Mouse (Mus musculus): Measurements from ENCODE around the gene Sorbs2. TPM values are rescaled to one million over a fixed set of nuclear protein-coding genes. Genes with fewer than 3 reads are reported as not detected.

Sorbs2 gene
- polyA plus RNA-seq (2014; fragmentation: Nextera tagmentation; extraction: Ambion mirVana), result 54.9 and 66.1 TPM in 2 replicates

DNA sequence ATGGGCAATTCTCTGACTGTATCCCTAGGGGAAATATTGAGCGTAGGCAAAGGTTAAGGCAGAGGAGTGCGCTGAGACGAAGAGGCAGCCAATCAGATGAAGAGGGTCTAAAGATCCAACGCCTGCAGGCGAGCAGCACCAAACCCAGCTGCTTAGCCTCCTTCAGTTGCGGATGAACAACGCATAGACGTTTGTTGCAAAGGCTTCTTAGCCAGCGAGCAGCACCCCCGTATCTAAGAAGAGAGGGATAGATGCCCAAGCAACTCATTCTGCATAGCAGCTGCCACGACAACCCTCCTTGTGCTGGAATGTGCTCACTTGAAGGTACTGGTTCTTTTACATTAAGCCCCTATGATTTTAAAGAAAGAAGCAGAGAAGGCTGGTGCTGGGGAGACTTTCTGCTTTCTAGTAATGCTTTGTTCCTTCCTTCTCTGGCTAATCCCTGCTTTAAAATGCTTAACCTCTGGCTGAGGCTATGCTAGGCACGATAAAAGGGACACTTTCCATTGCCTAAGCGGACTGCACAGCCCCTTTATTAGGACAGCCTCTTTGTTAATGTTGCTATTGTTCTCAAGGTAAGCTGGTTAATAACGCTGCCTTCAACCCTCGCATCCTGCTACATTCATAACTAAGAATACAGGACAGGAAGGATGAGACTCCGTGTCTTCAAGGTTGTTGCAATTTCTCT is at the start of gene Sorbs2:
Gene Sorbs2 (plus strand): TSS at position 155 of the 688 bp plus-strand sequence.
- peak within 1 kb of the TSS; percentile 44 for H3K4me3 ChIP-seq (ENCODE audit: low read depth, low read length)
- H3K27me3 ChIP-seq (ENCODE audit: control insufficient read depth, insufficient read depth, low read length), result no peaks in the 10 kb centered on the region
- 13% methylated on average over 16 of the region's 16 CpGs for WGBS
- H3K4me1 ChIP-seq (replicated peaks; ENCODE audit: control insufficient read depth, insufficient read depth, low read length), result no peaks in the 10 kb centered on the region
- peak within 1 kb of the TSS; percentile 73 for H3K9ac ChIP-seq (ENCODE audit: low read depth, low read length)
- no peaks in the 10 kb centered on the region for H3K36me3 ChIP-seq (ENCODE audit: control insufficient read depth, insufficient read depth, low read length)
- peak; percentile 50 for DNase-seq (ENCODE audit: low spot score)
- H3K9me3 ChIP-seq (ENCODE audit: control insufficient read depth, low read length), result no peaks in the 10 kb centered on the region
- H3K27ac ChIP-seq (ENCODE audit: low read depth, low read length), result peak within 1 kb of the TSS; percentile 84
- peak; percentile 93 for ATAC-seq (ENCODE audit: low FRiP score)
- peak within 1 kb of the TSS; percentile 22 for H3K4me2 ChIP-seq (replicated peaks; ENCODE audit: low read depth, low read length)

DNA sequence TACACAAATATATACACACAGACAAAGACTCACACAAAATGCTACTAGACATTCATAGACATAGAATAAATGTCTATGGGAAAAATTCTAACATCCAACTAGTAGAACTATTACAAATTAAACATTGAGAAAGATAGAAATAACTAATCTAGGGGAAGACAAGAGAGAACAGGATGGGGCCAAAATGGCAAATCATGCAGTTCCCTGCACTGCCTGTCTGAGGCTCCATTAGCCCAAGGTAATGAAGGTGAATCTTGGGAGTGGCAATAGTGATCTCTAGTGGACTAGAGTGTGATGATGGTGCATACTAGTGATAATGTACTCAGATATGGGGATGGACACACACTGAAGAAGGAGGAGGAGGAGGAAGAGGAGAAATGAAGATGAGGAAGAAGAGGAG is 49.7 kb upstream of the Sorbs2 start:
- H3K4me2 ChIP-seq (replicated peaks; ENCODE audit: low read depth, low read length), result no peak overlapping the region
- H3K36me3 ChIP-seq (ENCODE audit: control insufficient read depth, insufficient read depth, low read length), result no peaks in the 10 kb centered on the region
- ATAC-seq (ENCODE audit: low FRiP score) (no peak), DNase-seq (ENCODE audit: low spot score) (no peak)
- H3K9me3 ChIP-seq (ENCODE audit: control insufficient read depth, low read length), result no peaks in the 10 kb centered on the region
- no peak overlapping the region for H3K4me3 ChIP-seq (ENCODE audit: low read depth, low read length)
- no peak overlapping the region for H3K9ac ChIP-seq (ENCODE audit: low read depth, low read length)
- H3K4me1 ChIP-seq (replicated peaks; ENCODE audit: control insufficient read depth, insufficient read depth, low read length), result no peaks in the 10 kb centered on the region
- H3K27ac ChIP-seq (ENCODE audit: low read depth, low read length), result no peak overlapping the region
- H3K27me3 ChIP-seq (ENCODE audit: control insufficient read depth, insufficient read depth, low read length), result no peaks in the 10 kb centered on the region

GRCm38 (mm10) chr8:45469006-45469405 is 38.6 kb upstream of the Sorbs2 start:
- no peaks in the 10 kb centered on the region for H3K4me1 ChIP-seq (replicated peaks; ENCODE audit: control insufficient read depth, insufficient read depth, low read length)
- H3K9ac ChIP-seq (ENCODE audit: low read depth, low read length), result no peak overlapping the region
- WGBS, result 82% methylated on average over 2 of the region's 2 CpGs
- no peaks in the 10 kb centered on the region for H3K27me3 ChIP-seq (ENCODE audit: control insufficient read depth, insufficient read depth, low read length)
- no peak overlapping the region for H3K4me3 ChIP-seq (ENCODE audit: low read depth, low read length)
- H3K9me3 ChIP-seq (ENCODE audit: control insufficient read depth, low read length), result no peaks in the 10 kb centered on the region
- H3K27ac ChIP-seq (ENCODE audit: low read depth, low read length), result no peak overlapping the region
- no peak for ATAC-seq (ENCODE audit: low FRiP score)
- H3K4me2 ChIP-seq (replicated peaks; ENCODE audit: low read depth, low read length), result no peak overlapping the region
- no peaks in the 10 kb centered on the region for H3K36me3 ChIP-seq (ENCODE audit: control insufficient read depth, insufficient read depth, low read length)
- no peak for DNase-seq (ENCODE audit: low spot score)

- no peaks in the 10 kb centered on the region for H3K9me3 ChIP-seq (ENCODE audit: control insufficient read depth, low read length)
- H3K36me3 ChIP-seq (ENCODE audit: control insufficient read depth, insufficient read depth, low read length), result no peaks in the 10 kb centered on the region
- no peak overlapping the region for H3K27ac ChIP-seq (ENCODE audit: low read depth, low read length)
- WGBS, result 80% methylated on average over 8 of the region's 8 CpGs
- H3K4me1 ChIP-seq (replicated peaks; ENCODE audit: control insufficient read depth, insufficient read depth, low read length), result no peaks in the 10 kb centered on the region
- no peak for ATAC-seq (ENCODE audit: low FRiP score)
- H3K9ac ChIP-seq (ENCODE audit: low read depth, low read length), result no peak overlapping the region
- no peak overlapping the region for H3K4me3 ChIP-seq (ENCODE audit: low read depth, low read length)
- no peak overlapping the region for H3K4me2 ChIP-seq (replicated peaks; ENCODE audit: low read depth, low read length)
- H3K27me3 ChIP-seq (ENCODE audit: control insufficient read depth, insufficient read depth, low read length), result no peaks in the 10 kb centered on the region
- no peak for DNase-seq (ENCODE audit: low spot score)
Observed at GRCm38 (mm10) chr8:45469507-45470178, 37.9 kb upstream of the Sorbs2 start.

DNA sequence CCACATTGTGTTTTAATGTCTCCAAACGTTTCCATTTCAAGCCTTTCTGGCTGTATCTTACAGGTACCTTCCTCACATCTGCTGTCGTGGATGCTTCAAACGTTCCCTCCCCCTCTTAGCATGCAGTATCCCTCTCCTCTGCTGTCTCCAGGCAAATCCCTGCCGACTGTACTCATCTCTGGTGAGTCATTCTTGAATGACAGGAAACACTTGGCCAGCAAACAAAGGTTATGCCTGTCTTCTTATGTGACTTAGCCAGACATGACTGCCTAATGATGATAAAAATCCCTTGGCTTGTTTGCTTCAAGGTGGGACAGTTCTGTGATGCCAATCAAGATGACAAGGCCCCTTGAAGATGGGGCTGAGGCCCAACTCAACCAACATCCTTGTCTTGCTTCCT is 26.7 kb upstream of the Sorbs2 start:
- ATAC-seq (ENCODE audit: low FRiP score) (no peak), DNase-seq (ENCODE audit: low spot score) (no peak)
- Histone ChIP-seq H3K27ac (ENCODE audit: low read depth, low read length) (no peak overlapping the region), H3K27me3 (ENCODE audit: control insufficient read depth, insufficient read depth, low read length) (no peaks in the 10 kb centered on the region), H3K4me3 (ENCODE audit: low read depth, low read length) (no peak overlapping the region), H3K9me3 (ENCODE audit: control insufficient read depth, low read length) (no peaks in the 10 kb centered on the region), H3K4me1 (replicated peaks; ENCODE audit: control insufficient read depth, insufficient read depth, low read length) (no peaks in the 10 kb centered on the region), H3K4me2 (replicated peaks; ENCODE audit: low read depth, low read length) (no peak overlapping the region), H3K9ac (ENCODE audit: low read depth, low read length) (no peak overlapping the region), H3K36me3 (ENCODE audit: control insufficient read depth, insufficient read depth, low read length) (no peaks in the 10 kb centered on the region)
- 77% methylated on average over 4 of the region's 4 CpGs for WGBS

DNA sequence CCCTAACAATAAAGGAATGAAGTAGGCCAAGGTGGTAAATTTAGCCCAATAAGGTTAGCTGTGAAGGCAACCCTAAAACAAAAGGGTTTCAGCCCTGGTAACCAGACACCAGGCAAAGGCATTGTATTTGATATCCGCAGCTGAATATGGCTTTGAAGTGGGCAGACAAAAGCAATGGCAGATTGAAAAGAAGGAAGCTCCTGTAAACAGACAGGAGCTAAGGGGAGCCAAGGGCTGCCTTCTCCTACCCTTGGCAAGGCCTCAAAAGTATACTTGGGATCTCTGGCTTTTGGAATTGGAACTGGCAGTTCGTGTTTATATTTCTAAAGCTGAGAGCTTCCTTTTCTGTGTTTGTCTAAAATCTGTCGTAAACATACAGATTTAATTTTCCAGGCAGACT is 21.3 kb upstream of the Sorbs2 start:
- WGBS, result 65% methylated on average over 3 of the region's 3 CpGs
- no peak for DNase-seq (ENCODE audit: low spot score)

GRCm38 (mm10) chr8:45503971-45504370 is 3.6 kb upstream of the Sorbs2 start:
- Histone ChIP-seq H3K27me3 (ENCODE audit: control insufficient read depth, insufficient read depth, low read length) (no peaks in the 10 kb centered on the region), H3K9me3 (ENCODE audit: control insufficient read depth, low read length) (no peaks in the 10 kb centered on the region), H3K9ac (ENCODE audit: low read depth, low read length) (no peak overlapping the region), H3K4me2 (replicated peaks; ENCODE audit: low read depth, low read length) (no peak overlapping the region), H3K36me3 (ENCODE audit: control insufficient read depth, insufficient read depth, low read length) (no peaks in the 10 kb centered on the region), H3K4me3 (ENCODE audit: low read depth, low read length) (no peak overlapping the region), H3K4me1 (replicated peaks; ENCODE audit: control insufficient read depth, insufficient read depth, low read length) (no peaks in the 10 kb centered on the region), H3K27ac (ENCODE audit: low read depth, low read length) (no peak overlapping the region)
- 88% methylated on average over 7 of the region's 7 CpGs for whole genome bisulfite sequencing
- DNase-seq (ENCODE audit: low spot score) (no peak), ATAC-seq (ENCODE audit: low FRiP score) (no peak)

More for the DNA sequence above, 21.3 kb upstream of the Sorbs2 start:
- no peak overlapping the region for H3K4me2 ChIP-seq (replicated peaks; ENCODE audit: low read depth, low read length)
- no peak overlapping the region for H3K9ac ChIP-seq (ENCODE audit: low read depth, low read length)
- no peaks in the 10 kb centered on the region for H3K4me1 ChIP-seq (replicated peaks; ENCODE audit: control insufficient read depth, insufficient read depth, low read length)
- no peaks in the 10 kb centered on the region for H3K9me3 ChIP-seq (ENCODE audit: control insufficient read depth, low read length)
- H3K27me3 ChIP-seq (ENCODE audit: control insufficient read depth, insufficient read depth, low read length), result no peaks in the 10 kb centered on the region
- ATAC-seq (ENCODE audit: low FRiP score), result no peak
- H3K27ac ChIP-seq (ENCODE audit: low read depth, low read length), result no peak overlapping the region
- H3K4me3 ChIP-seq (ENCODE audit: low read depth, low read length), result no peak overlapping the region
- no peaks in the 10 kb centered on the region for H3K36me3 ChIP-seq (ENCODE audit: control insufficient read depth, insufficient read depth, low read length)

GRCm38 (mm10) chr8:45506376-45506775 is 1.2 kb upstream of the Sorbs2 start:
- no peak overlapping the region for H3K9ac ChIP-seq (ENCODE audit: low read depth, low read length)
- DNase-seq (ENCODE audit: low spot score) (no peak), ATAC-seq (ENCODE audit: low FRiP score) (no peak)
- H3K4me1 ChIP-seq (replicated peaks; ENCODE audit: control insufficient read depth, insufficient read depth, low read length), result no peaks in the 10 kb centered on the region
- H3K4me2 ChIP-seq (replicated peaks; ENCODE audit: low read depth, low read length), result no peak overlapping the region
- no peaks in the 10 kb centered on the region for H3K9me3 ChIP-seq (ENCODE audit: control insufficient read depth, low read length)
- H3K27me3 ChIP-seq (ENCODE audit: control insufficient read depth, insufficient read depth, low read length), result no peaks in the 10 kb centered on the region
- no peak overlapping the region for H3K27ac ChIP-seq (ENCODE audit: low read depth, low read length)
- no peaks in the 10 kb centered on the region for H3K36me3 ChIP-seq (ENCODE audit: control insufficient read depth, insufficient read depth, low read length)
- H3K4me3 ChIP-seq (ENCODE audit: low read depth, low read length), result no peak overlapping the region
- WGBS, result 78% methylated on average over 4 of the region's 4 CpGs

DNA sequence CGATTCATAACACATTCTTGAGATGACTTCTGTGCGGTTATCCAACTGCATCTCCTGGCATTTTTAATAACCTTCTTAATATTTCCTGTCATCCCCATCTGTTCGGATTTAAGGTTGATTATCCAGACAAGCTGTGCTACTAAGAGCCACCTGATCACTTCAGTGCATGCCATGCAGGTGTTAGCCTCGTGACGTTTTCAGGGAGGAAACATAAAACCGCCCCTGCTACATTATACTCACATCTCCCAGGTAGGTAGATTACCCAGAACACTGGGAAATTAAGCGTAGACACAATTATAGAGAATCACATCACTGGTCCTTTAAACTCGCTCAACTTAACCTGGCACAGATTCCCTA is 333 bp upstream of the Sorbs2 start:
- no peaks in the 10 kb centered on the region for H3K27me3 ChIP-seq (ENCODE audit: control insufficient read depth, insufficient read depth, low read length)
- ATAC-seq (ENCODE audit: low FRiP score) (peak; percentile 64), DNase-seq (ENCODE audit: low spot score) (no peak)
- peak overlapping the region; percentile 22 for H3K4me2 ChIP-seq (replicated peaks; ENCODE audit: low read depth, low read length)
- H3K9ac ChIP-seq (ENCODE audit: low read depth, low read length), result no peak overlapping the region
- no peaks in the 10 kb centered on the region for H3K9me3 ChIP-seq (ENCODE audit: control insufficient read depth, low read length)
- no peaks in the 10 kb centered on the region for H3K4me1 ChIP-seq (replicated peaks; ENCODE audit: control insufficient read depth, insufficient read depth, low read length)
- H3K27ac ChIP-seq (ENCODE audit: low read depth, low read length), result no peak overlapping the region
- H3K36me3 ChIP-seq (ENCODE audit: control insufficient read depth, insufficient read depth, low read length), result no peaks in the 10 kb centered on the region
- no peak overlapping the region for H3K4me3 ChIP-seq (ENCODE audit: low read depth, low read length)
- 57% methylated on average over 8 of the region's 8 CpGs for WGBS
